Mouse (Mus musculus) left cerebral cortex, postnatal 14 days (tissue): ENCODE data around the gene Zfp963. TPM values are rescaled to one million over a fixed set of nuclear protein-coding genes. Genes with fewer than 3 reads are reported as not detected.
A peak's percentile ranks its signal among the peaks of the same experiment; 100 is the strongest.

Source experiments
- DNase-seq, 2 experiments: peaks; one replicate each; pipeline ENCODE4 v3.0.0; 2021 to 2022; ENCODE audit warnings: low spot score in 2 of 2, mixed read lengths in 1 of 2
- intact Hi-C: fragments of 180-260 bp; cut with DNase I; formaldehyde crosslinking; loops from one replicate; pipeline ENCODE4 v1.15.1; 2025
- long read RNA-seq, 2 experiments: library from polyadenylated mRNA; stranded (forward); transcript quantifications; one replicate each; pipeline ENCODE4 v2.0.0; 2021
- total RNA-seq, 2 experiments: library from RNA; stranded (reverse); gene quantifications; 2 replicates each; pipeline ENCODE4 v1.2.3; 2021

Gene Zfp963
- total RNA-seq: 1 to 10 TPM; 4.0 to 5.1 TPM
- long read RNA-seq, experiment 1, partial matches to known transcripts: 0 of 2 reads
- long read RNA-seq, experiment 1, other reads (novel, unspliced or antisense): 1 of 2 reads
- long read RNA-seq, experiment 2, transcript Zfp963-201 (4 exons, 2,291 nt): major isoform, 5 of 6 reads
- long read RNA-seq, experiment 2, partial matches to known transcripts: 0 of 6 reads
- long read RNA-seq, experiment 2, other reads (novel, unspliced or antisense): 1 of 6 reads

DNA sequence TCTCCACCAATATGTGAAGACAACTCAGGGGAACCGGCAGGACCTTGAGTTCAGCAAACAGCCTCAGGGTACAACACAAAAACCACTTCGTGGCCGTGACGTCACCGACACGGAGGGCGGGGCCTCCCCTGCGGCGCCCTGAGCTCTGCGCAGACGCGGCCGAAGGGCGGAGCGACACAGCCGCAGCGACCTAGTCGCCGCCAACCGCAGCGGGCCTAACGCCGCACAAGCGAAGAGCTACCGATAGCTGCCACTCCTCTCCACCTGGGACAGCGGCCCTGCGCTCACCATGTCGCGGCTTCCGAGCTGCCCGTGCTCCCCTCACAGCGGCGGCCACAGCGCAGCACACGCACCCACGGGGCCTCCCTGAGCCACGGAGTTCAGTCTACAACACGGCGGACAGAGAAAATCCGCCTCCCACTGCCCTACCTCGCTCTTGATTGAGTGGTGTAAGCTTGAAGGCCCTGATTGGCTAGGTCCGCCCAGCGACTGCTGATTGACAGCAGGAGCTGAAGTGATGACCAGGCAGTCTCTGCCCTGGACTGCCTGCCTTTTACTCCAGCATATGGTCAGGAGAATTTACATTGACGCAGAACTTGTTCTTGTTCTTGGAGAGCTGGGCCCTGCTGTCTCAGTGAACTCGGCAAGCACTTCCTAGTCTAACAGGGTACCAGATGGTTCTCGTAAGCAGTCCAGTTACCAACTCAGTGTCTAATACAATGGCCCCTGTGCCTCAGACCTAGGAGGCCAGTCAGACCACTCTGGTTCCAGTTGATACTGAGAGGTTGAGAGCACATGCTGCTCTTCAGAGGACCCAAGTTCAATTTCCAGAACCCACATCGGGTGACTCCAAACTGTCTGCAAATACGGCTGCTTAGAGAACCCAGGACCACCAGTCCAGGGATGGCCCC is at the start of gene Zfp963:
Gene Zfp963, minus strand, starts transcription at position 427 of the 911 bp plus-strand sequence.
- peak; percentile 94 to 95 for DNase-seq
- intact Hi-C loops: loop anchor here (5.0 kb wide), 1 partner anchor 122 kb away; the partner anchor contains the start of gene Zfp868

DNA sequence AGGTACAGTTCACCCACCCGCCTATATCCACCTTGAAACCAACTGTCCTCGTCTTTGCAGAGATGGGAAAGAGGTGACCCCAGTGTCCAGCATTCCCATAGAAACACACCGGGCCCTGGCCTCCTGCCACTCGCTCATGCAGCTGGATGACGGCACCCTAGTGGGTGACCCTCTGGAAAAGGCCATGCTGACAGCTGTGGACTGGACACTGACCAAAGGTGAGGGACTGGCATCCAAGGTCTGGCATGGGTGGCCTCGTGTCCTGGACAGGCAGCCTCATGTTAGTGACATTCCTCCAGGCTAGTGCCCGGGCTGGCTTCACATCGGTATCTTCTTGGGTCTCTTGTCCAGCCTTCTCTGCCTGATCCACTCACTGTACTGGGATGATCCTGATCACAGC is 49.5 kb upstream of the Zfp963 start:
- DNase-seq: no peak
- intact Hi-C loops: no loop called here

DNA sequence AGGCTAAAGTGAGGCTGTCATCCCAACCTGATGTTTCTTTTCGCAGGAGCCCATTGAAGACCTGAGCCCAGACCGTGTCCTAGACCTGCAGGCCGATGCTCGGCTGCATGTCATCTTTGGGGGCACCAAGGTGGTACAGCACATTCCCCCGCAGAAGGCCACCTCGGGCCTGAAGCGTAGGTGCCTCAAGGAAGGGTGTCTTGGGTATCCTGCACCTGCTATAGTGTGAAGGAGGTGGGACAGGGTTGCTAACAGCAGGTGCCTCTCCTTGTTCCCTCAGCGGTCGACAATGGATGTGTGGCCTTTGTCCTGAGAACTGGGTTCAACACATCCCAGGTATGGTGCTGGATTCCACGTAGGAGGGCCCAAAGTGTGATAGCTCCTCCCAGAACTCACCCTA is 47.9 kb upstream of the Zfp963 start:
- intact Hi-C loops: no loop called here
- no peak for DNase-seq

DNA sequence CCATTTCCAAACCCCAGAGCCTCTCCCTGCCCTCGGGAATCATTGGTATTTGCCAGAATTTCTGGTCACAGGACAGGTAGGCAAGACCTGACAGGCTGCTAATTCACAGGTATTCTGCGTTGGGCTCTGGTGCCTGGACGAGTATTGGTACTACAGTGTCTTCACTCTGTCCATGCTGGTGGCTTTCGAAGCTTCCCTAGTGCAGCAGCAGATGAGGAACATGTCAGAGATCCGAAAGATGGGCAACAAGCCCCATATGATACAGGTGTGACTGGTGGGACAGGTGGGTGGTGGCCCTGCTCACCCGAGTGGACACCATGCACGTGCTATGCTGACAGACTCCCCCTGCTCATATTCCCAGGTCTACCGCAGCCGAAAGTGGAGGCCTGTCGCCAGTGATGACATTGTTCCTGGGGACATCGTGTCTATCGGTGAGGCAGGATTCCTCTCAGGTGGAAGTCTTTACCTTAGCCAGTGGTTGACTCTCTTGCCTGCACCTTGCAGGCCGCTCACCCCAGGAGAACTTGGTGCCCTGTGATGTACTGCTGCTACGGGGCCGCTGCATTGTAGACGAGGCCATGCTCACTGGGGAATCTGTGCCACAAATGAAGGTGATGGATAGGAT is 47.1 kb upstream of the Zfp963 start:
- no peak for DNase-seq
- intact Hi-C loops: no loop called here

DNA sequence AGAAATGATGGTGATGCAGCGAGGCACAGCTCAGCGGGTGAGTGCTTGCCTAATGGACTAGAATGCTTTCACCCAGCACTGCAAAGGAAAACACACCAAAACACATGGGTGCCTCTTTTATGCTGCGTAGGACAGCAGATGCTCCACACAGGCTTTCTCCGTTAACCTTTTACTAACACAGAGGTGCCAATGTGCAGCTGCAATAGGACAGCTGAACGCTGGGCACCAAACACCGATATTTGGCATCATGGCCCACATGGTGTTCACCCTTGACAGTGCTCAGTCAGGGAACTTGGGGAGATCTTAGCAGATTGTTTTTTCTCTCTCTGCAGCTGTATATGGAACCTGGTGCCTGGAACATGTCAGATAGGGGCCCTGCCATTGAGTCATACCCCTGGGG is 45.1 kb upstream of the Zfp963 start:
- no peak for DNase-seq
- intact Hi-C loops: no loop called here

DNA sequence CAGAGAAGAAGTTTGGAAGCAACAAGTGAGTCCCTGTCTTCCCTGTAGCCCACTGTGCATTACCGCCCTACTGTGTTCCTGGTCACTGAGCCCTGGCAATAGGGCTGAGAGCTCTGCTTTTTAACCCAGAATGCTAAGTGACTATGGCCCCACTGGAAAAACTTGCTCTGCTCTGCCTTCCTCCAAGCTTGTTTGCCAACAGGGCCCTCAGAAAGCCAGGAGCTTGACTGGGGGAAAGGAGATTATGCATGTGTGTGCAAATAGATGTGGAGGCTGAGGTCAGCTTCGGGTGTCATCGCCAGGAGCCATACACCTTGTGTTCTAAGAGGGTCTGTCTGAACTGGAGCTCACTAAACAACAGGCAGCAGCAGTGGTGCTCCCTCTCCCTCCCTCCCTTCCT is 44.3 kb upstream of the Zfp963 start:
- no peak for DNase-seq
- intact Hi-C loops: no loop called here

DNA sequence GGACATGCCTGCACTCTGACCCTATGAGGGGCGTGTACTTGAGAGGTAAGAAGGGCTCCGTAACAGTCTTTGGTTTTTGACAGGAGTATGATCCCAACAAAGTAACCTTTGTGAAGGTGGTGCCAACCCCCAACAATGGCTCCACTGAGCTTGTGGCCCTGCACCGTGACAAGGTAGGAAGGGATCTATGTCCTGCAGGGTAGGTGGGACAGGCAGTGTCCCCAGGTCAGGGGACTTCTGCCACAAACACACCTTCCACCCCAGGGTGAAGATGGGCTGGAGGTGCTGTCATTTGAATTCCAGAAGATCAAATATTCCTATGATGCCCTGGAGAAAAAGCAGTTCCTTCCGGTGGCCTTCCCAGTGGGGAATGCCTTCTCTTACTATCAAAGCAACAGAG is 43.9 kb upstream of the Zfp963 start:
- no peak for DNase-seq
- intact Hi-C loops: no loop called here

DNA sequence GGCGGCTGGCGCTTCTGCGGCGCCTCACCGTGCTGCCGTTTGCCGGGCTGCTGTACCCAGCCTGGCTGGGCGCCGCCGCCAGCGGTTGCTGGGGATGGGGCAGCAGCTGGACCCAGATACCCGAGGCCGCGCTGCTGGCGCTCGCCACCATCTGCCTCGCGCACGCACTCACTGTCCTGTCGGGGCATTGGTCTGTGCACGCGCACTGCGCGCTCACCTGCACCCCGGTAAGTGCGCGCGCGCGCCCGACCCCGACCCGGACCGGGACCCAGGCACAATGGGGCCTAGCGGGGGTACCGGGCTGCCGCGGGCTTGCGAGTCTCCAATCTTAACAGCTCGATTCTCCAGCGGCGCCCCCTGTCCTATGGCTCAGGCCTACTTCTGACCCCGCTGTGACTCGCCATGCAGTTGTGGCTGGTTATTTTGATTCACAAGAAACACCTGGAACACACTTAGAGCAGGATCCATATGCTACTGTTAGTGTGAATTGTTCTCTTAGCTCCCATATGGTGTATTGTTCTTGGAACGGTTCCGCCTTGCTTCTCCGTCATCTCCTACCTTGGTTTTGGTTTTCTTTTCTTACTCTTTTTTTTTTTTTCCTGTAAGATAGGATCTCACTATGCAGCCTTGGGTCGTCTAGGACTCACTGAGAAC is 41.8 kb upstream of the Zfp963 start:
- intact Hi-C loops: no loop called here

DNA sequence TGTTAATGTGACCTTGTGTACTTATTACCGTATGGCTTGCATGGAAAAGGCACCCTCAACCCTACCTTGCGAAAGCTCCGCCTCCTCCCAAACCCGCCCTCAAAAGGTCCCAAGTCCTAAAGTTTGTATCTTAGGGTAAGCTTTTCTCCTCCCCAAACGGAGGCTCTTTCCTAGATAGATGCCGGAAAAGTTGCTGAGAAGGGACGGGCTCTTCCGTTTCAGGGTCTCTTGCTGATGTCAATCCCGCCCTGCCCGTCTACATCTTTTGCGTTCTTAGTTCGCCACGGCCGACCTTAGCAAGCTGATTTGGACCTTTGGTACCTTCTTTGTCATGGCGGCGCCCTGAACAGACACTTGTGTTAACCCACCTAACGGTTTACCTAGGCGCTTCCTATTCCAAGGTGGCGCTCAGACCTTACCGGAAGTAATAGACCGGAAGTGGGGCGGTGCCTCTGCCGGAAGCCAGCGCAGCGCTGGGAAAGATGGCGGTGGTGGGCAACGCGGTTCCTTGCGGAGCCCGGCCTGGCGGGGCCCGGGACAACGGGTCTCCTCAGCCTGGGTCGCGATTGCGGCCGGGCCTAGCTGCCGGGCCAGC is 41.1 kb upstream of the Zfp963 start, which contains the start of the genes Atp13a1 and Zfp866:
Gene Atp13a1, plus strand, starts transcription at position 391 of the 595 bp plus-strand sequence.
Gene Zfp866, minus strand, starts transcription at position 406 of the 595 bp plus-strand sequence.
- peak; percentile 83 to 88 for DNase-seq
- intact Hi-C loops: no loop called here

More for the DNA sequence above, 41.8 kb upstream of the Zfp963 start:
- DNase-seq: peak in 1 of 2 experiments; percentile 26

DNA sequence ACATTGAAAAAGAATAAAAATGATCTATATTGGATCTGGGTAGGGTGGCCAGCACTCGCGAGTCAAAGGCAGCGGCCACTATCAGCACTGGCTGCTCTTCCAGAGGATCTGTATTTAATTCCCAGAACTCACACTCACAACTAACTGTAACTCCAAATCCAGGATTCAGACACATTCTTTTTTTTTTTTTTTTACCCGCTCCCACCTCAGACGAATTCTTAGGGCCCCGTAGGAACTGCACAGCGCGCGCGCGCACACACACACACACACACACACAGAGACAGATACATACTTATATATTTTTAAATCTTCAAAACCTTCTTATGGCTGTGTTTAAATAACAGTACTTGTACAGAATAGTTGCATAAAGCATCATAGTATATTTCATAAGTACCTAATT is 40.6 kb upstream of the Zfp963 start:
- intact Hi-C loops: no loop called here
- DNase-seq: peak in 1 of 2 experiments; percentile 2

DNA sequence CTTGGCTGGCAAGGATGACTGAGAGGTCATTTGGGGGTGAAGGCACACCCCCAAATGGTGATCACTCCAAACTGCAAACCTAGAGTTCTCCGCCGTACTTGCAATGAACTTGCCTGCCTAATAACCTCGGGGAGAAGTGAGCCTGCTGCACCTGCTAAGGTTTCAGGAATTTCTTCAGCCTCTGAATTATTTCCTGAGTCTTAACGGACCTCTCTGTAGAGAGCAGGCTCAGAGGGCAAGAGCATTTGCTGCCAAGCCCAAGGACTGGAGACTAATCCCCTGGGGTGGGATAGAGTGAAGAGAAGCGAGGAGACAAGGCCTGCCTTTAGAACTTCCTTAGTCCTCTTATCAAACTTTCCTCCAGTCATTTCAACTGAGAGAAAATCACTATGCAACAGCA is 40.0 kb upstream of the Zfp963 start:
- peak in 1 of 2 experiments; percentile 1 for DNase-seq
- intact Hi-C loops: no loop called here

DNA sequence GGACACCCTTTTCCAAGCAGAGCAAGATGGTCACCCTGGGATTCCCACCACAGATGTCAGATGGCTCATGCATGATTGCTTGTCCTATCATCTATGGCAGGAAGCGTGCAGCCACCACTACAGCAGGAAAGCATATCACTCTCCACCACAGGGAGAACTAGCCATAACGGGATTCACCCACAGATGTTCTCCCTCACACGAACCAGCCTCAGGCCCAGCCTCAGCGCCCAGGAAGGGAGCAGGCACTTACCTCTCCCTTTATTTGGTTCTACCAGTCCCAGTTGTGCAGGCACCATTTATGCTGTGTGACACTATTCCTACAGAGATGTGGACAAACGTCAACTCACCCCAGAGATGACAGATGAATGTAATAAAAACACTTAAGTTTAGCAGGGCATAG is 39.3 kb upstream of the Zfp963 start:
- DNase-seq: peak in 1 of 2 experiments; percentile 1
- intact Hi-C loops: no loop called here

DNA sequence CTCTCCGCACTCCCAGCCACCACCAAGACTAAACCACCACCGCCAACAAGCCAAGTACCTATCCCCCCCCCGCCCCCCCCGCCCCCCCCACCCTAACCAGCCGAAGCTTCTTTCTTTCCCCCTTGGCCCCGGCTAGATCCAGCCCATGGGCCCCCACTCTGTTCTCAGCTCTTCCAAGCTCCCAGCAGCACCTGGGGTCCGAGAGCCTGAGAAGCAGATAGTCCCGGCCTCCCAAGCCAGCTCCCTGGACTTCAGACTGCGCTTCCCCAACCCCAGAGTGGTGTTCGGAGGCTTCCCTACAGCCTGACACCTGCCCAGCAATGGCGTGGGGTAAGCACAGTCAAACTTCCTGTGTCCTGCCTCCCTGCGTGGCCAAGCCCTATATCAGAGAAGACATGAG is 27.3 kb upstream of the Zfp963 start:
- intact Hi-C loops: no loop called here
- no peak for DNase-seq

DNA sequence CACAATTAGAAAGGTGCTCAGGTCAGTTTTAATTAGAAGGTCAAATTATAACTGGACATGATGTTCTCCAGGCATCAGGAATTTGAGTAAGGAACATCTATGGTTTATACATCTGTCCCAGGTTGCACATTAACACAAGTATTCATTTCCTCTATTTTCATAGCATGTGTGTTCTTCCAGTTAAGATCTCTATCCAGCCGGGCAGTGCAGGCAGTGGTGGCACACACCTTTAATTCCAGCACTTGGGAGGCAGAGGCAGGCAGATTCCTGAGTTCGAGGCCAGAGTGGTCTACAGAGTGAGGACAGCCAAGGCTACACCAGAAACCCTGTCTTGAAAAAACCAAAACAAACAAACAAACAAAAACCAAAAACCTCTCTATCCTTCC is 25.4 kb upstream of the Zfp963 start:
- DNase-seq: no peak
- intact Hi-C loops: no loop called here

DNA sequence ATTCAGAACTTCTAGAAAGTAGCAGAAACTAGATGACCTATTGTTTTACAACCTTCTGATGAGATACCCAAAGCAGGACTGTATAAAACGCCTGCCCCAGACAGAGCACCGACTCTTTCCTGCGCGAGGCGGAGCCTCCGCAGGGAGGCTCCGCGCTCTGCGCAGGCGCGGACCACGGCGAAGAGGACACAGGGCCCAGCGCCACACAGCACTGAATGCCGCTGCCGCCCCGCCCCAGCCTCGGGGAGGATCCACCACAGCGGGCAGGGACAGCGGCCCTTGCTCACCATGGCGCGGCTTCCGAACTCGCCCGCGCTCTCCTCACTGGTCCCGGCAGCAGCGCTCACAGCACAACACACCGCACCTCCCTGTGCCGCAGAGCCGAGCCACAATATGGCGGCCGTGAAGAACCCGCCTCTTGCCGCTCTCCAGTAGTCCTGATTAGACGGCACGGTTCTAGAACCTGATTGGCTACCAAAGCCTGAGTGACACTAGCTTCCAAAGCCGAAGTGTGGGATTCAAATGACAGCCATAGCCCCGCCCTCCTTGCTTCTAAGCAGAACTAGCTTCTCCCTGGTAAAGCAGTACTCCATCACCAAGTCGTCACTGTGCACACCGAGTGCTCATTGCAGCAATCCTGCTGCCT is 24.9 kb upstream of the Zfp963 start, which contains the start of gene Gm20422:
Gene Gm20422, minus strand, starts transcription at position 384 of the 646 bp plus-strand sequence.
- DNase-seq: peak; percentile 89 to 96
- intact Hi-C loops: no loop called here

DNA sequence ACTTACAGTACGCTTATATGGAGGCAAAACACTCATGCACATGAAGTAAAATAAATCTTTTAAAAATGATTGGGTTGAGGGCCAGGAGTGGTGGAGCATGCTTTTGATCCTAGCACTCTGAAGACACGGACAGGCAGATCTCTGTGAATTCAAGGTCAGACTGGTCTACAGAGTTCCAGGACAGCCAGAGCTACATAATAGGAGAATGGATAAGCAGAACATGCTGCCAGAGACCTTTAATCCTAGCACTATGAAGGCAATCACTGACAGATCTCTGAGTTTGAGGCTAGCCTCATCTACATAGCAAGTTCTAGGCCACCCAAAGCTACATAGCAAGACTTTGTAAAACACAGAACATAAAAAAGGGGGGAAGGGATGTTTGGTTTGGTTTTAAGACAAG is 22.3 kb upstream of the Zfp963 start:
- intact Hi-C loops: no loop called here
- DNase-seq: no peak

DNA sequence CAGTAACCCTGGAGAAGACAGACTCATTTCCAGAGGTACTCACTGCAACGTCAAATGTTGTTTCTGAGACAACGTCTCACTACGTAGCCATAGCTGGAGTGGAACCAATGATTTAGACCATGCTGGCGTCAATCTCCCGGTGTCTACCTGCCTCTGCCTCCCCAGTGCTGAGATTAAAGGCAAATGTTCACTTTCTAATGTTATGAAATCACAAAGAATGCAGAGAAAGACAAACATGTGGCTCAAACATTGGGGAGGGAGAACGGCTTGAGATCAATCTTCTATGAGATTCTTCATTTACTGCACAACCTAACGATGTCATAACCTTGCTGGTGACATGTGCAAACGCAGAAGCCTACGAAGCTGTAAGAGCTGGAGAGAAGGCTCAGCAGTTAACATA is 21.5 kb upstream of the Zfp963 start:
- intact Hi-C loops: no loop called here
- no peak for DNase-seq

DNA sequence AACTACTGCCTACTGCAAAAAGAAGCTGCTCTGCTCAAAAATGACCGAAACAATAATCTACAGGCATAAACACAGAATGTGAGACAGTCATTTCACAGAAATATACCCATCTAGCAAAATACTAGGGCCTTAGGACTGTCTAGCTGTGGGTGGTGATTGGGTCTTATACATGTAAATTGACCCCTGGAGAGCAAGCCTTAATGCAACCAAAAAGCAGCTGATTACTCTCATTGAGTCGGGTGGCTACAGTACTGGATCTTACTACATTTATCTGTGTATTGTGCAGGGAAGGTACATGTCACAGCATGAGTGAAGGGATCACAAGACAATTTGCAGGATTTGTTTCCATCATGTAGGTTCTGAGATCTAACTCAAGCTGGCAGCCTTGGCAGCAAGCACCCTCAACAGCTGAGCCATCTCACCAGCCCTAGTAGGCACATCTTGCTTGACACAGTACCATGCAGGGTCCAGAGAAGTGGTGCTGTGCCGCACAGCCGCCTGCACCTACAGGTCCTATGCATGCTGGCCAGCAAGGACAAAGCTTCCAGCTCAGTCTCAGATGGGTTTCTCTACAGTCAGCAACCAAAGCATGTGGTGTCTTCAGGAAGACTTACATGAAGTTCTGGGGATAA is 12.2 kb upstream of the Zfp963 start:
- intact Hi-C loops: no loop called here
- no peak for DNase-seq
